Mouse (Mus musculus): ENCODE measurements around the gene Serpina6. TPM values are rescaled to one million over a fixed set of nuclear protein-coding genes. Genes with fewer than 3 reads are reported as not detected.

Gene Serpina6
- 0.23 TPM in 1 of 2 replicates, not detected in the other for polyA plus RNA-seq (2015; fragmentation: Nextera tagmentation; extraction: Ambion mirVana)

- Histone ChIP-seq H3K27me3 (no peaks in the 10 kb centered on the region), H3K27ac (replicated peaks) (no peak within 1 kb of the TSS), H3K4me1 (no peaks in the 10 kb centered on the region), H3K9me3 (replicated peaks) (no peaks in the 10 kb centered on the region), H3K9ac (no peak within 1 kb of the TSS), H3K4me2 (replicated peaks) (no peak within 1 kb of the TSS), H3K4me3 (replicated peaks) (no peak within 1 kb of the TSS), H3K36me3 (no peaks in the 10 kb centered on the region)
- no peak for ATAC-seq (ENCODE audit: insufficient number of reproducible peaks, low FRiP score, low TSS enrichment, low read depth)
- 65% methylated on average over 9 of the region's 9 CpGs for WGBS
These were observed at the start of gene Serpina6 for GRCm38 (mm10) chr12:103656848-103657626. TSS of gene Serpina6 (minus strand) at chr12:103657212.

- H3K9me3 ChIP-seq (replicated peaks) = no peaks in the 10 kb centered on the region
- WGBS = 62% methylated on average over 4 of the region's 4 CpGs
- H3K9ac ChIP-seq = no peak overlapping the region
- H3K4me3 ChIP-seq (replicated peaks) = no peak overlapping the region
- H3K4me2 ChIP-seq (replicated peaks) = no peak overlapping the region
- no peaks in the 10 kb centered on the region for H3K27me3 ChIP-seq
- H3K27ac ChIP-seq (replicated peaks) = no peak overlapping the region
- no peak for ATAC-seq (ENCODE audit: insufficient number of reproducible peaks, low FRiP score, low TSS enrichment, low read depth)
- H3K4me1 ChIP-seq = no peaks in the 10 kb centered on the region
- H3K36me3 ChIP-seq = no peaks in the 10 kb centered on the region
These were observed 49.1 kb upstream of the Serpina6 start for GRCm38 (mm10) chr12:103706113-103706512.

- Histone ChIP-seq H3K9ac (no peak overlapping the region), H3K4me1 (no peaks in the 10 kb centered on the region), H3K27me3 (no peaks in the 10 kb centered on the region), H3K36me3 (no peaks in the 10 kb centered on the region), H3K4me3 (replicated peaks) (no peak overlapping the region), H3K4me2 (replicated peaks) (no peak overlapping the region), H3K9me3 (replicated peaks) (no peaks in the 10 kb centered on the region), H3K27ac (replicated peaks) (no peak overlapping the region)
- 69% methylated on average over 2 of the region's 2 CpGs for WGBS
- no peak for ATAC-seq (ENCODE audit: insufficient number of reproducible peaks, low FRiP score, low TSS enrichment, low read depth)
These were observed 48.5 kb upstream of the Serpina6 start for GRCm38 (mm10) chr12:103705547-103705946.

- Histone ChIP-seq H3K27me3 (no peaks in the 10 kb centered on the region), H3K4me3 (replicated peaks) (no peak overlapping the region), H3K27ac (replicated peaks) (no peak overlapping the region), H3K36me3 (no peaks in the 10 kb centered on the region), H3K9ac (no peak overlapping the region), H3K9me3 (replicated peaks) (no peaks in the 10 kb centered on the region), H3K4me1 (no peaks in the 10 kb centered on the region), H3K4me2 (replicated peaks) (no peak overlapping the region)
- WGBS = 81% methylated on average over 4 of the region's 4 CpGs
- ATAC-seq (ENCODE audit: insufficient number of reproducible peaks, low FRiP score, low TSS enrichment, low read depth) = no peak
These were observed 43.2 kb upstream of the Serpina6 start for GRCm38 (mm10) chr12:103700144-103700750.

- ATAC-seq (ENCODE audit: insufficient number of reproducible peaks, low FRiP score, low TSS enrichment, low read depth) = no peak
- Histone ChIP-seq H3K27ac (replicated peaks) (no peak within 1 kb of the TSS), H3K4me2 (replicated peaks) (no peak within 1 kb of the TSS), H3K9me3 (replicated peaks) (no peaks in the 10 kb centered on the region), H3K36me3 (no peaks in the 10 kb centered on the region), H3K9ac (no peak within 1 kb of the TSS), H3K27me3 (no peaks in the 10 kb centered on the region), H3K4me3 (replicated peaks) (no peak within 1 kb of the TSS), H3K4me1 (no peaks in the 10 kb centered on the region)
- WGBS = 91% methylated on average over 8 of the region's 8 CpGs
These were observed 38.4 kb upstream of the Serpina6 start, which contains the start of gene Serpina1f for GRCm38 (mm10) chr12:103695429-103695828. TSS of gene Serpina1f (minus strand) at chr12:103695529.

- ATAC-seq (ENCODE audit: insufficient number of reproducible peaks, low FRiP score, low TSS enrichment, low read depth) = no peak
- Histone ChIP-seq H3K4me2 (replicated peaks) (no peak overlapping the region), H3K9ac (no peak overlapping the region), H3K27me3 (no peaks in the 10 kb centered on the region), H3K27ac (replicated peaks) (no peak overlapping the region), H3K4me3 (replicated peaks) (no peak overlapping the region), H3K36me3 (no peaks in the 10 kb centered on the region), H3K4me1 (no peaks in the 10 kb centered on the region), H3K9me3 (replicated peaks) (no peaks in the 10 kb centered on the region)
- 49% methylated on average over 3 of the region's 3 CpGs for WGBS
These were observed 31.3 kb upstream of the Serpina6 start for GRCm38 (mm10) chr12:103688221-103688814.

- Histone ChIP-seq H3K4me2 (replicated peaks) (no peak overlapping the region), H3K4me1 (no peaks in the 10 kb centered on the region), H3K4me3 (replicated peaks) (no peak overlapping the region), H3K36me3 (no peaks in the 10 kb centered on the region), H3K9ac (no peak overlapping the region), H3K9me3 (replicated peaks) (no peaks in the 10 kb centered on the region), H3K27ac (replicated peaks) (no peak overlapping the region), H3K27me3 (no peaks in the 10 kb centered on the region)
- WGBS = 69% methylated on average over 7 of the region's 7 CpGs
- no peak for ATAC-seq (ENCODE audit: insufficient number of reproducible peaks, low FRiP score, low TSS enrichment, low read depth)
These were observed 30.0 kb upstream of the Serpina6 start for GRCm38 (mm10) chr12:103687021-103687420.

- WGBS = 76% methylated on average over 3 of the region's 3 CpGs
- ATAC-seq (ENCODE audit: insufficient number of reproducible peaks, low FRiP score, low TSS enrichment, low read depth) = no peak
- H3K27me3 ChIP-seq = no peaks in the 10 kb centered on the region
- no peaks in the 10 kb centered on the region for H3K36me3 ChIP-seq
- no peak overlapping the region for H3K9ac ChIP-seq
- H3K27ac ChIP-seq (replicated peaks) = no peak overlapping the region
- H3K4me3 ChIP-seq (replicated peaks) = no peak overlapping the region
- no peaks in the 10 kb centered on the region for H3K4me1 ChIP-seq
- H3K4me2 ChIP-seq (replicated peaks) = no peak overlapping the region
- no peaks in the 10 kb centered on the region for H3K9me3 ChIP-seq (replicated peaks)
These were observed 29.0 kb upstream of the Serpina6 start for GRCm38 (mm10) chr12:103686050-103686449.

- Histone ChIP-seq H3K9me3 (replicated peaks) (no peaks in the 10 kb centered on the region), H3K4me3 (replicated peaks) (no peak overlapping the region), H3K27me3 (no peaks in the 10 kb centered on the region), H3K4me1 (no peaks in the 10 kb centered on the region), H3K4me2 (replicated peaks) (no peak overlapping the region), H3K9ac (no peak overlapping the region), H3K27ac (replicated peaks) (no peak overlapping the region), H3K36me3 (no peaks in the 10 kb centered on the region)
- WGBS = 70% methylated on average over 3 of the region's 3 CpGs
- ATAC-seq (ENCODE audit: insufficient number of reproducible peaks, low FRiP score, low TSS enrichment, low read depth) = no peak
These were observed 28.4 kb upstream of the Serpina6 start for GRCm38 (mm10) chr12:103685386-103685785.

GRCm38 (mm10) chr12:103683775-103684174, 26.8 kb upstream of the Serpina6 start:
- Histone ChIP-seq H3K9ac (no peak overlapping the region), H3K4me3 (replicated peaks) (no peak overlapping the region), H3K4me1 (no peaks in the 10 kb centered on the region), H3K9me3 (replicated peaks) (no peaks in the 10 kb centered on the region), H3K27ac (replicated peaks) (no peak overlapping the region), H3K4me2 (replicated peaks) (no peak overlapping the region), H3K36me3 (no peaks in the 10 kb centered on the region), H3K27me3 (no peaks in the 10 kb centered on the region)
- 46% methylated on average over 4 of the region's 4 CpGs for WGBS
- no peak for ATAC-seq (ENCODE audit: insufficient number of reproducible peaks, low FRiP score, low TSS enrichment, low read depth)

- H3K27ac ChIP-seq (replicated peaks) = no peak overlapping the region
- H3K9me3 ChIP-seq (replicated peaks) = no peaks in the 10 kb centered on the region
- H3K4me1 ChIP-seq = no peaks in the 10 kb centered on the region
- H3K4me3 ChIP-seq (replicated peaks) = no peak overlapping the region
- no peaks in the 10 kb centered on the region for H3K27me3 ChIP-seq
- 81% methylated on average over 2 of the region's 2 CpGs for WGBS
- no peak overlapping the region for H3K4me2 ChIP-seq (replicated peaks)
- ATAC-seq (ENCODE audit: insufficient number of reproducible peaks, low FRiP score, low TSS enrichment, low read depth) = no peak
- H3K9ac ChIP-seq = no peak overlapping the region
- no peaks in the 10 kb centered on the region for H3K36me3 ChIP-seq
These were observed 24.7 kb upstream of the Serpina6 start for GRCm38 (mm10) chr12:103681739-103682138.
